Mouse (Mus musculus): ENCODE measurements around the gene Msh4.

The Msh4 gene

GRCm38 (mm10) chr3:153819438-153819837 is 86.5 kb downstream of the Msh4 start:
- in situ Hi-C loops (cut with MboI, MseI): no loop called here

GRCm38 (mm10) chr3:153818723-153819122 is 87.2 kb downstream of the Msh4 start:
- in situ Hi-C loops (cut with MboI, MseI): no loop called here

- in situ Hi-C loops (cut with MboI, MseI): no loop called here
These were observed 88.5 kb downstream of the Msh4 start for GRCm38 (mm10) chr3:153817376-153817890.

GRCm38 (mm10) chr3:153814026-153814425 is 91.9 kb downstream of the Msh4 start:
- in situ Hi-C loops (cut with MboI, MseI): no loop called here

- in situ Hi-C loops (cut with MboI, MseI): loop anchor here in 1 of 2 experiments (5.0 kb wide), 1 partner anchor 701 kb away; no protein-coding TSS in a partner anchor
These were observed 97.5 kb downstream of the Msh4 start for GRCm38 (mm10) chr3:153808406-153808805.

GRCm38 (mm10) chr3:153807444-153808149 is 98.3 kb downstream of the Msh4 start:
- in situ Hi-C loops (cut with MboI, MseI): loop anchor here in 1 of 2 experiments (5.0 kb wide), 1 partner anchor 700 kb away; no protein-coding TSS in a partner anchor
